Mouse (Mus musculus): ENCODE results near the gene Fam205a3. TPM values are rescaled to one million over a fixed set of nuclear protein-coding genes. Genes with fewer than 3 reads are reported as not detected.
"Not testable (repeated sequence)": the region's sequence is repeated elsewhere in the genome, so short reads cannot be mapped to it uniquely, and the experiment has no call there.

Fam205a3 gene
- not detected in 2 replicates for polyA plus RNA-seq (2015; fragmentation: Nextera tagmentation; extraction: Ambion mirVana)

- H3K4me3 ChIP-seq (replicated peaks); H3K9me3 ChIP-seq (replicated peaks); H3K36me3 ChIP-seq; H3K4me2 ChIP-seq (replicated peaks); H3K9ac ChIP-seq; H3K27me3 ChIP-seq; H3K27ac ChIP-seq (replicated peaks); H3K4me1 ChIP-seq; ATAC-seq (ENCODE audit: insufficient number of reproducible peaks, low FRiP score, low TSS enrichment, low read depth): not testable (repeated sequence)
- WGBS, result no CpG with 5 or more reads among the region's 1 CpGs
These were observed at the start of gene Fam205a3 for GRCm38 (mm10) chr4:42318034-42318433. Gene Fam205a3, plus strand, starts transcription at chr4:42318334.

- H3K4me3 ChIP-seq (replicated peaks); H3K4me1 ChIP-seq; H3K9me3 ChIP-seq (replicated peaks); ATAC-seq (ENCODE audit: insufficient number of reproducible peaks, low FRiP score, low TSS enrichment, low read depth); H3K36me3 ChIP-seq; H3K9ac ChIP-seq; H3K27me3 ChIP-seq; H3K4me2 ChIP-seq (replicated peaks); H3K27ac ChIP-seq (replicated peaks): not testable (repeated sequence)
- WGBS, result no CpG with 5 or more reads among the region's 18 CpGs
These were observed 24.2 kb upstream of the Fam205a3 start, which contains the start of gene Gm21953 for GRCm38 (mm10) chr4:42293967-42294366. Gene Gm21953, plus strand, starts transcription at chr4:42294267.

Other genes with a start within 250 kb of the Fam205a3 start
- not detected in 2 replicates for gene Gm3893, start 227.1 kb upstream of the Fam205a3 start, polyA plus RNA-seq (2015; fragmentation: Nextera tagmentation; extraction: Ambion mirVana)
- 11.0 and 23.4 TPM in 2 replicates for gene Gm13304, start 203.5 kb upstream of the Fam205a3 start, polyA plus RNA-seq (2015; fragmentation: Nextera tagmentation; extraction: Ambion mirVana)
- 0.77 and 0.93 TPM in 2 replicates for gene Gm13306, start 164.9 kb upstream of the Fam205a3 start, polyA plus RNA-seq (2015; fragmentation: Nextera tagmentation; extraction: Ambion mirVana)
- 0.63 and 1.5 TPM in 2 replicates for gene Gm13305, start 149.7 kb upstream of the Fam205a3 start, polyA plus RNA-seq (2015; fragmentation: Nextera tagmentation; extraction: Ambion mirVana)
- not detected in 2 replicates for gene Gm10600, start 77.7 kb upstream of the Fam205a3 start, polyA plus RNA-seq (2015; fragmentation: Nextera tagmentation; extraction: Ambion mirVana)
- not detected in 2 replicates for gene Ccl21b, start 62.6 kb upstream of the Fam205a3 start, polyA plus RNA-seq (2015; fragmentation: Nextera tagmentation; extraction: Ambion mirVana)
- gene Gm21953, start 24.1 kb upstream of the Fam205a3 start, polyA plus RNA-seq (2015; fragmentation: Nextera tagmentation; extraction: Ambion mirVana), result not detected in 2 replicates
- not detected in 2 replicates for gene Gm21586, start 121.0 kb downstream of the Fam205a3 start, polyA plus RNA-seq (2015; fragmentation: Nextera tagmentation; extraction: Ambion mirVana)
- gene Gm2163, start 148.4 kb downstream of the Fam205a3 start, polyA plus RNA-seq (2015; fragmentation: Nextera tagmentation; extraction: Ambion mirVana), result 0.07 and 0.11 TPM in 2 replicates
- not detected in 2 replicates for gene Fam205a2, start 209.8 kb downstream of the Fam205a3 start, polyA plus RNA-seq (2015; fragmentation: Nextera tagmentation; extraction: Ambion mirVana)

Measured in embryonic facial prominence, embryonic 15.5 days (tissue).